Mouse (Mus musculus) large intestine, adult 2 months (tissue): ENCODE results near the gene Ube2ql1. TPM values are rescaled to one million over a fixed set of nuclear protein-coding genes. Genes with fewer than 3 reads are reported as not detected.

ENCODE experiments used
- DNase-seq: peaks from one replicate; pipeline ENCODE4 v3.0.0-alpha.2; 2012; ENCODE audit warnings: low read depth, low spot score
- WGBS: fragments of 180-500 bp; shearing (Covaris S2); methylation state at CpG from one replicate; pipeline ENCODE4 v1.1.7; 2018; 5-methylcytosine and 5-hydroxymethylcytosine counted together
- polyA plus RNA-seq: library from polyadenylated mRNA; depleted of rRNA; stranded (reverse); fragments of >200 nt; gene quantifications from 2 replicates; pipeline ENCODE4 v1.2.3, GENCODE M21; 2012

The Ube2ql1 gene
- polyA plus RNA-seq, 1 experiment = 0.43 TPM

DNA sequence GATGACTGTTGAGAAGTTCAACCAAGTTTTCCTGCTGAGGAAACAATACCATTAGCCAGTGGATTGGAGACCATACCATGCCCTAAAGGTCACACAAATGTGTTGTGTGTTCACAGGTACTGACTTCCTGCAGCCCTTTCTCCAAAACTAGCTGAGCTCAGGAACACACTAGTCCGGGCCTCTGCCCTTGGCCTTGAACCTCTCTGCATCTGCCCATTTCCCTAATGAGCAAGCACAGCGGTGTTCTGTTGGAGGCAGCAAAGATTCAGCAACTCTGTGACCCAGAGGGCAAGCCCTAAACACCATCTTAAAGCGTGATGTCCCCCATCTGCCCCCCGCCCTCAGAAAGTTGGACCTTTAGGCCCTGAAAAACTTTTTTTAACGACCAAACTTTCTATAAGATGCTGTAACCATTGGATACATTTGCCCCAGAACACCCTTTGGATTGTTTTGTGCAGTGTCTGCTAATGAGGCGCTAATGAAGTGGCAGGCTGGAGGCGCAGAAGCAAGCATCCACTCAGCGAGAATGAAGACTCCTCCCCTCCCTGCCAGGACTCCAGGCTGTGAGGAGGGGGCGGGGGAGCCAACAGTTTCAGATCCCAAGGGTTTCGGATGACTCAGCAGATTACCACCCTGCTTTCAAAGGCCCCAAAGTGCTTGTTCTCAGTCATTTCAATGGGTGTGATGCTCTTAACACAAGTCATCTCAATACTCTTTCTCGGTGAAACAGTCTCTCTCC, 21.7 kb downstream of the Ube2ql1 start:
- 14% methylated on average over 11 of the region's 11 CpGs for WGBS

DNA sequence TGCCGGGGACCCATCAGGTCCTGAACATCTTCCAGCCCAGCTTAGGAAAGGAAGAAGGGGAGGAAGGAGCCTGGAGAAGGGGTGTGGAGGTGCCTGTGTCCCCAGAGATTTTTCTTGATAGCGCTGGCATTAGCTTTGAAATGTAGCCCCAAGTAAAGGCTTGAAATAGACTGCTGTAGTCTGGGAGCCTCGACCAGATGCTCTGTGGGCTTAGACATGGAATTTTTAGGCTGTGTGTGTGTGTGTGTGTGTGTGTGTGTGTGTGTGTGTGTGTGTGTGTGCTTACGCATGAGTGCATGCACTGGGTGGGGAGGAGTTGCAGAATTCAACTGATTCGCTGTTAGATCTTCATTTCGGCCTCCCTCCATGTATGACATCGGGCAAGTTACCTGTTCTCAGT, 31.5 kb downstream of the Ube2ql1 start:
- DNase-seq = no peak
- 88% methylated on average over 7 of the region's 7 CpGs for WGBS

More for the DNA sequence above, 21.7 kb downstream of the Ube2ql1 start:
- DNase-seq = no peak

DNA sequence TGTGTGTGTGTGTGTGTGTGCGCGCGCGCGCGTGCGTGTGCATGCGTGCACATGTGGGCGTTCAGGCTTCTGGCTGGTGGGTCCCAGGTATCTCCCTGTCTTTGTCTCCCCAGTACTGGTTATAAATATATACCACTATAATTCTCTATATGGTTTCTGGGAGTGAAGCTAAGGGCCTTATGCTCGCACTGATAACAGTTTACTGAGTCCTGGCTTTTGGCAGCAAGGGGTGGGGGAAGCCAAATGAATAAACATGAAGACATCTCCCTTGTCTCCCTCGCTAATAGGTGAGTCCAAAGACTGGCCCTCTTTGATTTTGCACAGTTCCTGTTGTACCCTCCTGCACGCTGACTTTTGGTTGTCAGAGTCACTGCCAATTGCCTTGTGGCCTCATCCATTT, 32.2 kb downstream of the Ube2ql1 start:
- DNase-seq = no peak
- 91% methylated on average over 12 of the region's 12 CpGs for WGBS

DNA sequence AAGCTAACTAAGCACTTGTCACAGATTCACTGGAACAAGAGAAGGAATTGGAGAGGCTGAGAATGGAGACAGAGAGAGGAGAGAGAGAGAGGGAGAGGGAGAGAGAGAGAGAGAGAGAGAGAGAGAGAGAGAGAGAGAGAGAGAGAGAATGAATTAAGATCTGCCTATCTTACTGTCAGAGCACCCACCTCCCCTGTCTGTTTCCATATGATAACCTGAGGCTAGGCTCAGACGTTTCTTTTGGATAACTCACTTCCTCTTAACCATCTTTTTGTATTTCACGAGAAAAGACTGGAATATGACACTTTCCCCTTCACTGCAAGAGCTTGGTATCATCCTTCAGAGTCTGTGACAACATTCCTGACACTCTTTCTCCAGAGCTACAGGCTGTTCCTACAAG, 32.8 kb downstream of the Ube2ql1 start:
- DNase-seq = no peak
- 43% methylated on average over 2 of the region's 2 CpGs for WGBS

DNA sequence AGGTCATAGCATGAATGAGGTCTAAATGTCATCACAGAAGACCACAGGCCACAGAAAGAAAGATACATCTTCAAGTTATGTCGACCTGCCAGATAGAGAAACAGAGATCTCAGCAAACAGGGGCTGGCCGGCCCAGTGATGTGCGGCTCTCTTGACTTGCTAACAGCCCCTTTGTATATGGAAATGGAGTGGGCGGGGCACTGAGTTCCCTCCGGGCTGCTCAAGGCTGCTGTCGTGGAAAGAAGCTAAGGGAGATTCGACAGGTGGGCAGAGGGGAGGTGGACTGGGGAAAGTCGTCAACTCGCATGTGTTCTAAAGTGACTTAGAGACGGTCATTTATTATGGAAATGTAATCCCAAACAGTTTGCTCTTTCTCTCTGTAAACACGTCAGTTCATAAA, 36.2 kb downstream of the Ube2ql1 start:
- WGBS = 16% methylated on average over 11 of the region's 11 CpGs
- no peak for DNase-seq

DNA sequence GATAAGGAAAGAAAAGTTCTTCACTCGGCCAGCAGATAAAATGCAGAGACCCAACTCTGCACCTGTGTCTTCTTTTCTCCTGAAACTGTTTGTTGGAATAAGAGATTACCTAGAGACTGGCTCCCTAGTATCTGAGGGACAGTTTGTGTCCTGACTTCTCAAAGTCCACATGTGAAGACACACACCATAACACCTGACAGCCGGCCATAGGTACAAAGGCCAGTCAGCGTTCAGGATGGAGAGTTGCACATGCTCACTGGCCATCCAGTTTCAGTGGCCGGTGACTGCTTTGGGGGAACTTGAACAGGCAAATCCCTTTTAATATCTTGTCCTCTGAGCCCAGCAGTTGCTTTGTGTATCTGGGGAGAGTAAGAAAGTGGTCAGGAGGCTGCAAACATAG, 38.3 kb downstream of the Ube2ql1 start:
- WGBS = 65% methylated on average over 4 of the region's 4 CpGs
- no peak for DNase-seq

DNA sequence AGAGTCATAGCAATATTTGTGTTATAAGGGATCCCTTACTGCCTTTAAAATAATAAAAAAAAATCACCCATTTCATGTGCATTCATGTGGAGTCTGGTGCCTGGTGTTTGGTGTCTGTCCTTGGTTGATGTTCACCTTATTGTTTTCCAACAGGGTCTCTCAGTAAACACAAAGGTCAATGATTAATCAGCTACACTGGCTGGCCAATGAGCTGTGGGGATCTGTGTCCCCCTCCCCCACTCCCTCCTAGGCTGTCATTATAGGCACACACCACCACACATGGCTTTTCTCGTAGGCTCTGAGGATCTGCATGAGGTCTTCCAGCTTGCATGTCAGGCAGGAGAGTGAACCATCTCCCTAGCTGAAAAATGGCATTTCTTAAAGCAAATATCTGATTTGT, 38.9 kb downstream of the Ube2ql1 start:
- no peak for DNase-seq
- WGBS = 12% methylated on average over 1 of the region's 1 CpGs

DNA sequence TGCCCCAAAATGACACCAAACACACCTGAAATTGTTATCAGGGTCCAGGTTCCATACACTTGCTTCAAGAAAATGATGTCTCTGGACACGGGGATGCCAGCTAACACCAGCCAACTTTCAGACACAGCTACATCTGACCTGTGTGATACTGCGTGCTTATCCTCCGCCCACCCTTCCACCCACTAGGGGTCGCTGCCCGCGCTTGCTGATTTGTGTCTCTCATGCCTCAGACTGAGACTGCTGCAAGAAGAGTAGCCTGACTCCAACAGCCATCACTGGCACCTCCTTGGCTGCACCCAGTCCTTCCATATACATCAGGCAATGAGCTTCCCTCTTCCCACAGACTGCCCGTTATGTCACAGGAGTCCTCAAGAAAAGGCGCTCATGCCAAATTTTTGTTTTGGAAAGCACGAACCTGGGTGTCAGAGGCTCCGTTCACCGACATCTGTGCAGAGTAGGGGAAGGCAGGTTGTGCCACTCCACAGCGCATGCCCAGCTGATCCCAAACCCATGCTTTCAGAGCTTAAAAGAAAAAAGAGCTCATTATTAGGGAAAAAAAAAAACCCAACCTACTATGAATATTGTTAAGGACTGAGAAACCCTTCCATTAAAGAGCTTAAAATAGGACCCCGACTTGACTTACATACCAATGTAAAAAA, 43.2 kb downstream of the Ube2ql1 start:
- DNase-seq = no peak
- WGBS = 44% methylated on average over 13 of the region's 13 CpGs

DNA sequence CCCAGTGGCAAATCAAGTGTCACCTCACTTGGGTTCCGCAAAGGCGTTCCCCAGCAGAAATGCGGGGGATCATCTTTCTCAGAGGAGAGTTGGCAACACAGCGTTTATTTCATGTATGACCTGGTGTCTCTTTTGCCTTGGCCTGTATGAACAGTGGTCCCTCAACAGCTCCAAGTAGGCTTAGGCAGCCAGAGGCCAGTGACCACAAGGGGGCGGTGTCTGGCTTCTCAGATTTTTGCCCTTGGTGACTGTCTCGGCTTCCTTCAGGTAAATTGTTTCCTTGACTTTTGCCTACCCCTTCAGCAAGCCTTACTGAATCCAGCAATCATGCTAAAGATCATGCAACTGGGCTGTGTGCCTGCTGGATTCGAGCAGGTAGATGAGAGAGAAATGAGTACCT, 48.6 kb downstream of the Ube2ql1 start:
- 30% methylated on average over 7 of the region's 7 CpGs for WGBS
- no peak for DNase-seq

DNA sequence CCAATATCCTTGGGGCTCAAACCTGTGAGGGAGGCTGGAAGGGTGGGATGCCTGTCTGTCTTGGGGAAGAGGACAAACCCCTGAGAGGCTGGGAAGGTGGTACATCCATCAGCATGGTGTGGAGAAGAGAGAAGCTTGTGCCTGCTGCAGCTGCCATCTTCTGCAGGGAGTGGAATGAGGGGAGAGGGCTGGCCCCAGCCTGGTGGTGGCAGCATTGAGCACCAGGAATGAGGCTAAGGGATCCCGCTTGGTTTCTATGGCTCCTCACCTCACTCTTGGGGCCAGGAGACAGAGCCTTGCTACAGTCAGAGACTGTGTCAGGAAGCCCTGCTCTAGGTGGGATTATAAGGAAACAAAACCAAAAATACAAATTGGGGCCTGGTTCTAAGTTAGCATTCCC, 52.7 kb downstream of the Ube2ql1 start:
- WGBS = 30% methylated on average over 1 of the region's 1 CpGs
- DNase-seq = no peak

DNA sequence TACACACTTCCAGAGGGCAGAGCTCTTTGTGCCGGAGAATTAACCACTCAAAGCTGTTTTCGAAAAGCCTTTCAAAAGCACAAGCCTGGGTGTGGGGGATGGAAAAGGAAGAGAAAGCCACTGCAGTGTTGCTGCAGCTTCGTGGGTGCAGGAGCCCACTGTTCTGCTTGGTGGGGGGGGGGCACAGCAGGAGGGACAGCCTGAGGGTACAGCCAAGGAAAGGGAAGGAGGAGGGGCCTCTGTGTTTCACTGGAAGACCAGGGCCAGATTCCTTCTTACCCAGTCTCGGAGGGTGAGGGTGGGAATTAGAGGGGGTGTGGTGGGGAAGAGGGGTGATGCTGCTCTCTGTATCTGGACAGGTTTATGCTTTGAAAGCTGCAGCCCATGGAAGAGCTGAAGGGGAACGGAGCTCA, 54.3 kb downstream of the Ube2ql1 start:
- WGBS = 44% methylated on average over 5 of the region's 5 CpGs

DNA sequence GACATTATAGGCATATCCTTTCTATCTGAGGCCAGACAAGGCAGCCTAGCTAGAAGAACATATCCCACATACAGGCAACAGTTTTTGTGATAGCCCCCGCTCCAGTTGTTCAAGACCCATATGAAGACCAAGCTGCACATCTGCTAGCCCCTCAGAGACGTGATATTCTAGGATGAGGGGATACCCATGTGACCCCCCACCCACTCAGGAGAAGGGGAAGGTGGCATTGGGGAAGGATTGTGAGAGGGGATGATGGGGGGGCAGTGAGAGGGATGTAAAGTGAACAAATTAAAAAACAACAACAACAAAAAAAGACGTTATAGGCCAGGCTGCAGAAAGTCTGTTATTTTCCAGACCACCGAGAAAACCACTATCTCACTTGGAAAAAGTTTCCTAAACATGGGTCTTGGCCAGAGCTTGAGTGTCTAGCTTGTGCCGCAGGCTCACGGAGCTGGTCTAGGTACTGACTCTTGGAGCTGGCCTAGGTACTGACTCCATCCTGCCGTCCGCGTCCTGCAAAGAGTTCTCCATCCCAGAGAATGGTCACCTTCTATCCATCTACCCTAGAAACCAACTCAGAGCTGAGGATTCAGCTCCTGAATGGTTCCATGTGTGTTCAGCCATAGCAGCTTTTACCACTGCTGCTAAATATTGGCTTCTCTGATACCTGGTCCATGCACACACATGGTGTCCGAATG, 65.6 kb downstream of the Ube2ql1 start:
- WGBS = 50% methylated on average over 10 of the region's 10 CpGs

More for the DNA sequence above, 54.3 kb downstream of the Ube2ql1 start:
- DNase-seq = no peak

DNA sequence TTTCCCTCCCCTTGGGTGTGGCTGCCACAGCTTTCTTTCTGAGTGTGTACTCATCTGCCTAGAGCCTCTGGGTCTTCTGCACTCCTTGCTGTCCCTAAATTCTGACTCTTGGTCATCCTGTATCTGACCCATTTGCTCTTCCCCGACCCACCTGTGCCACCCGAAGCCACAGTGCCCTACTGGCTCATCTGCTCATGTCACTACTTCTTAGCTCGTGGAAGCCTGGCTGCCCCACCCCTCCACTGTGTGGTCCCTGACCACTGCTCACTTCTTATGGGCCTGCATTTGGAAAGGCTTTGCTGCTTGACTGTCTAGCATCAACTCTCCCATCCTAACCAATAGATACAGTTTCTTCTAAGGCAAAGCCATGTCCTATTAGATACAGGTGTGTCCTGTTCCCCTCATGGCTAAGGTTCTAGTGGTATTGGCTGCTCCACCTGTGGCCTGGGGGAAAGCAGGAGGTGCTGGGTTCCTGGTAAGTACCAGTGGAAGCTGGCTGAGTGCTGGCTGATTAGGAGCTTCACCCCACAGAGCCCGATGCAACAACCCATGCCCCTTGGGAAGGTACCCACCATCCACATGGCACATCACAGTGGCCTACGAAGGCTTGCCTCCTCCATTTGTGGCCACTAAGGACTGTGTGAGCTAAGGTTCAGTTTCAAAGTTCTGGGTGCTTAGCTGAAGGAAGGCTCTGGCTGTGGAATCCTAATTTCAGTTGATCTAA, 66.3 kb downstream of the Ube2ql1 start:
- whole genome bisulfite sequencing = 82% methylated on average over 5 of the region's 5 CpGs
- DNase-seq = no peak

More for the DNA sequence above, 65.6 kb downstream of the Ube2ql1 start:
- no peak for DNase-seq

DNA sequence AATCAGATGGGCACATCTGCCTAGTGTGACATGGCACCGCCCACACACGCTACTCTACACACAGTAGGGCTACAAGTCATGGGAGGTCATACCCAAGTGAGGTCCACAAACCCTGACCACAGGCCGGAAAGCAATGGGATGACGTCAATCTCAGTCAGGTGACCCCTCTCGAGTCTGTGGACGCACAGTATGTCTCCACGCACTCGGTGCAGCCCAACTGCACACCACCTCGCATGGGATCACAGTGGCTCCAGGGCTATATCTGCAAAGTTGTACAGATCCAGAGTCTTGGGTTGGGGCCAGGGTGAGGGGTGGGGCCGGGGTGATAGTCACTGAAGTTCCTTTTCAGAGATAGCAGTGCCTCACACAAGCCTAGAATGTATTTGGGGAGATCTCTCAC, 67.1 kb downstream of the Ube2ql1 start:
- DNase-seq = no peak
- 89% methylated on average over 10 of the region's 10 CpGs for WGBS

DNA sequence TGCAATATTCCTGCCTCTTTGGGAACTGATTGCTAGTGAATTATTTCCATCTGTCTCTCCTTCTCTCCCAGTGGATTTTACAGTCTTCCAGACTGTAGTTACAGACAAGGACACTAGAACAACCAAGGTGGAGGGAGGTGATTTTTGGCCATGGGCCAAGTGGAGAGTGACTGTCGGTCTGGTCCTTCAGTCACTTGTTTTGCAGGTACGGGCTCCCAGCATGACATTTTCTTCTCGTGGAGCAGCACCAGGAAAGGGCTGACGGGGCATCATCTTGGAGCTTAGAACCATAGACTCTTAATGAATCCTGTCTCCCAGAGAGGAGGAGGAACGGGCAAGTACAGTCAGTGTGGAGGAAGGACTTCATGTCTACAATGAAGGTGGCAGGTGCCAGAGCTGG, 67.6 kb downstream of the Ube2ql1 start:
- no peak for DNase-seq
- WGBS = 68% methylated on average over 5 of the region's 5 CpGs

DNA sequence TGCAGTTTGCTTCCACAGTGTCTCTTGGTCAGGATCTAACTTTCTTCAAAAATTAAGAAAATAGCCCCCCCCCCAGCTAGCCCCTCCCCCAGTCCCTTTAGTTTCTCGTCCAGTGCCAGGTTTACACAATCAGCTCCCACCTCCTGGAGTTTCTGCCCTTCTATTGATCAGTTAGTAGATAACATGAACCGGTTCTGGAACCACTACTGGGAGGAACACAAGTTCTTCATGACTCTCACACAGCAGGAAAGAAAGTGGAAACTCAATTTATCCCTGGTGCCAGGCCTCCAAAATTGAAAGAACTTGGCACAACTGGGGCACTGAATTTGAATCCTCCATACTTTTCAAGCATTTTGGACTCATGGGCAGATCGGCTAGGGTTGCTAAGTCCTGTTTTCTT, 85.2 kb downstream of the Ube2ql1 start:
- no peak for DNase-seq
- 53% methylated on average over 3 of the region's 3 CpGs for WGBS
